Mouse (Mus musculus): Measurements from ENCODE around the gene Tmem200b. TPM values are rescaled to one million over a fixed set of nuclear protein-coding genes. Genes with fewer than 3 reads are reported as not detected.

Tmem200b gene
- 1 to 10 TPM; 1.4 to 2.3 TPM for total RNA-seq (2021)

DNA sequence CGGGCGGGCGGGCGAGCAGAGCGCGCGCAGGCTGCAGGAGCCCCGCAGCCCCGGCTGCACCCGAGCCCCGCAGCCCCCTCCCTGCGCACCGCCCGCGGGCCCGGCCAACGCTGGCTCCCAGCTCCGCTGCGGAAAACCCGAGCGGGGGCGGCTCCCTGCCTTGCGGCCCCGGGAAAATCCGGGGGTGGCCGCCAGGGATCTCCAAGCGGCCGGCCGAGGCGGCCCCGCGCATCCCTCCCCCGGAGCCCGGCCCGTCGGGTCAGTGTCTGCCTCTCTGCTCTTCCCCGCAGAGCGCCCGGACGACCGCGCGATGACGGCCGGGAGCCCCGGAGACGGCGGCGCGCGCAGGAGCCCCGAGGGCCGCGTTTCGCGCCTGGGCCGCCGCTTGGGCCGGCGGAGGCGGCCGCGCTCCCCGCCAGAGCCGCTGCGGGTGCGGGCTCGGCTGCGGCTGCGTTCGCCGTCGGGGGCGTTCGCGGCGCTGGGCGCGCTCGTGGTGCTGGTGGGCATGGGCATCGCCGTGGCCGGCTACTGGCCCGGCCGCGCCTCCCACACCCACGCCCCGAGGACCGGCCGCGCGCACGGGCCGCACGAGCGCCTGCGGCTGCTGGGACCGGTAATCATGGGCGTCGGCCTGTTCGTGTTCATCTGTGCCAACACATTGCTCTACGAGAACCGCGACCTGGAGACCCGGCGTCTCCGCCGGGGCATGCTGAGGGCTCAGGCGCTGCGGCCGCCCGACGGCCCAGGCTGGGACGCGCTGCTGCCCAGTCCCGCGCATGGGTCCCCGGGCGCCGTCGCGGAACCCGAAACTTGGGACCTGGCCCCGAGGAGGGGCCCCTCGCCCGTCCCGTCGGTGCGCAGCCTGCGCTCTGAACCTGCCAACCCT is at the start of gene Tmem200b:
Gene Tmem200b (plus strand): TSS at position 311 of the 886 bp plus-strand sequence.
- no peak for DNase-seq (ENCODE audit: extremely low spot score in 1 of 2, low spot score in 1 of 2)

DNA sequence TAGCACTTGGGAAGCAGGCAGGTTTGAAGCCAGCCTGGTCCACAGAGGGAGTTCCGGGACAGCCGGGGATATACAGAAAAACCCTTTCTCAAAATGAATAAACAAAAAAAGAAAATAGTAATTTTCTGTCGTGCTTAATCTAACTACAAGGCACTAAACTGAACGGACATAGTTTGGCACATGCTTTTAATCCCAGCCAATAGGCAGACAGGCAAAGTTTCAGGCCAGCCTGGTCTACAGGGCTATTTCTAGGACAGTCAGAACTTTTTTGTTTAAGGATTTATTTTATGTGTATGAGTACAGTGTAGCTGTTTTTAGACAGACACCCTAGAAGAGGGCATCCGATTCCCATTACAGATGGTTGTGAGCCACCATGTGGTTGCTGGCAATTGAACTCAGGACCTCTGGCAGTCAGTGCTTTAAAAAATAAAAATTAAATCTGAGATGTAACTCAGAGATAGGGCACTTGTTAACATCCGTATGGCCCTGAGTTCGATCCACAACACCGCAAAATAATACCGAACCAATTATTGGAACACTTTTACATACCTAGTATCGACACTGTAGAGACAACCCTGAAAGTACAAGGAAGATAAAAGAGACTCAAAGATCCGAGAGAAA is 48.8 kb upstream of the Tmem200b start:
- DNase-seq (ENCODE audit: extremely low spot score in 1 of 2, low spot score in 1 of 2), result no peak

DNA sequence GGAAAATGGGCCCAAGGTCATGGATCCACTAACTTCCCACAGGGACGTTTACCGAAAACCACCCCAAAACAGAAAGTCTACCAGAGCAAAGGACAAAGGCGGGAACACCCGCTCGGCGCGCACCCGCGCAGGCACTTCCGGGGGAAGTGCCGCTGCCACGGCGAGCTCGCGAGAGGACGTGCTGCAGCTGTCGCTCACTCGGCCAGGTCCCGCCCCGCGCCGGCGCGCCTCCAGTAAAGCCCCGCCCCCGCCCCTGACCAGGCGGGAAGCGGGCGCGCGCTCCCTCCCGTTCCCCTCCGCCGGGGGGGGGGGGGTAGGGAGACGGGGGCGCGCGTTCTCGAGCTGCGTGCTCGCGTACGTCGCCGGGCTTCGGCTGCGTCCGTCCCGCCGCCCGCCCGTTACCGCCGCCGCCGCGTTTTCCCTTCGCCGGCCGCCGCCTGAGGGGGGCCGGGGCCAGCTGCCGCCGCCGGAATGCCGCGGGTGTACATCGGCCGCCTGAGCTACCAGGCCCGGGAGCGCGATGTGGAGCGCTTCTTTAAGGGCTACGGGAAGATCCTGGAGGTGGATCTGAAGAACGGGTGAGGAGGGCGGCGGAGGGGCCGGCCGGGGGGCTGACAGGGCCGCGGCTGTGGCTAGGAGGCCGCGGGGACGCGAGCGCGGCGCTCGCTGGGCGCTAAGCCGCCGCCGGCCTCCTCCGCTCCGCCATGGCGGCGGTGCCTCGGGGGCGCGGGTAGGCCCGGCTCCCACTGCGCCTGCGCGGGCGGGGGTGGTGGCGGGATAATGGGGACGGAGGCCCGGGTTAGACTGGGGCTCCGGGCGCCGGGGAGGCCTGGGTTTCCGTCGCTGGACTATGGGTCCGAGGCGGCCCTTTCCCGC is 48.0 kb upstream of the Tmem200b start, which contains the start of gene Srsf4:
Gene Srsf4 (plus strand): TSS at position 325 of the 876 bp plus-strand sequence.
- peak; percentile 81 for DNase-seq (ENCODE audit: extremely low spot score in 1 of 2, low spot score in 1 of 2)

DNA sequence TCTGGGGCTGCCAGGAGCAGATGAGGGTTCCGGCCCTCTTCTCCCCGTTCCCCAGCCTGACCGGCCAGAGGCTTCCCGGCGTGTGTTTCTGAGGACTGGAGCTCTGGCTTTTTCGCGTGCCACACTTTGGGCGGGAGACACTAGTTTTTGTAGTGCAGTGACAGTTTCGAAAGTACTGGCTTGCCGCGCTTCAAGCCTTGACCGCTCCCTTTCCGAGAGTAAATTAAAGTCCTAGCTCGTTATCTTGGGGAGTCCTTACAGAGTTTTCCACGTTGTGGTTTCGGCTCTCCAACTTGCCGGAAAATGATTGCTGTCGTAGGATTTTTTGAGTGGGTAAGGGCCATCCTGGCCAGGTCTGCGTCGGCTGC is 47.4 kb upstream of the Tmem200b start:
- DNase-seq (ENCODE audit: extremely low spot score in 1 of 2, low spot score in 1 of 2), result no peak

DNA sequence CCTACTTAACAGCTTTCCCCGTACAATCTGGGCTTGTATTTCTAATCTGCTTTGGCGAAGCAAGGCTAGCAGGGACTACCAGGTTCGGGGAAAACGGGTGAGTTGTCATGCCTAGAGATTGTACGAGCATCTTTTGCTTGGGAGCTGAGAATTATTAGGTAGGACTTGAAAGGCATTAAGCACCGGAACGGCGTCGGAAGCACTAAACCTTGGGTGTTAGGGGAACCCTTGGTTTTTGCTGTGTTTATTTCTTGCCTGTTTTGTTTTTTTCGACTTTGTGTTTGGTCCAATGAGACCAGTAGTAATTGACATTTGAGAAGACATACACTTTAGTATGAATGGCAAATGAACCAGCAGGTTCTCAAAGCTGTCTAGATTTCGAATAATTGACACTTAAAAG is 47.0 kb upstream of the Tmem200b start:
- DNase-seq (ENCODE audit: extremely low spot score in 1 of 2, low spot score in 1 of 2), result no peak

DNA sequence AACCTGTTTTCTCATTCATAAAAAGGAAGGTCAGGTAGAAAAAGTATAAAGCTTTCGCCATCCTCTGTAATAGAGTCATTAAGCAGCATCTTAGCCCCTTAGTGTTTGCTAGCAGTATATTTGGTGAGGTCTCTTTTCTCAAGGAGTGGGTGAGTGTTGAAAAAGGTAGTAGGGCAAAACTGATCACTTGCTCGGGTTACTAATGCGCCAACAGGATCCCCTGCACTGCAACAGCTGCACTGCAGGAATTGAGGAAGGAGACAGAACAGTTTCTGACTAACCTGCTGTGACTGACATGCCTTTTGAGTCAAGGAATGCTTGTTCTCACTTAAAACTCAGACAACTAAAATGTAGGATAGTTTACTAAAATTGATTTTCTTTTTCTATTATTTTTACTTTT is 46.3 kb upstream of the Tmem200b start:
- DNase-seq (ENCODE audit: extremely low spot score in 1 of 2, low spot score in 1 of 2), result no peak

DNA sequence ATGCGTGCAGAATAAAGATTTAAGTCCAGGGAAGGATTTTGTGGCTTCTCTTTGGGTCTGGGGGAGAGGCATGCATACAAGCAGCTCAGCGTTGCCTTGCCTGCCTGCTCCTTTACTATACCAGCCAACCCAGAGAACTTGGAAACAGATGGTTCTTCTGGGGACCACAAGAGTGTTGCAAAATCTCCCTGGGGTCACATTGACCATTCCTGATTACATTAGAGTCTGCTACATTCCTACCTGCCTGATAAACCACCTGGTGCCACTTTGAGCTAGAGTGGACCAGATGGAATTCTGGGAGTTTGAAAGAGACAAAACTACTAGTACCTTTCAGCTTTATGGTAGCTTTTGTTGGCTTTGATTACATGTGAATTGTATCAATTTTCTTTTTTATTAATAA is 44.7 kb upstream of the Tmem200b start:
- no peak for DNase-seq (ENCODE audit: extremely low spot score in 1 of 2, low spot score in 1 of 2)

DNA sequence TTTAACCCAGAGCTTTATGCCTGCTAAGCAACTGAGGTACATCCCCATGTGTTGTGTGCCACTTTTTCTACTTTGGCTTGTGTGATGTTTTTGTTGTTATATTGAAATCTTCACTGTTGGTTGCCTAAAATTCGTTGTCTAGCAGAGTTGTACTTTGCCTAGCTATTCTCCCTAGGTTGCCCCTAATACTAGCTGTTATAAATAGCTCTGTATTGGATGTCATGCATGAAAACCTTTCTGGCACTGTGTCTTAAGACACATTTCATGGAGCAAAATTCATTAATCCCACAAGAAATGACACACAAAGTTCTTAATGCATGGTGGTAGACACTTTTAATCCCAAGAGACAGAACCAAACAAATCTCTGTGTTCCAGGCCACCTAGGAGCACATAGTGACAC is 41.9 kb upstream of the Tmem200b start:
- DNase-seq (ENCODE audit: extremely low spot score in 1 of 2, low spot score in 1 of 2), result no peak

DNA sequence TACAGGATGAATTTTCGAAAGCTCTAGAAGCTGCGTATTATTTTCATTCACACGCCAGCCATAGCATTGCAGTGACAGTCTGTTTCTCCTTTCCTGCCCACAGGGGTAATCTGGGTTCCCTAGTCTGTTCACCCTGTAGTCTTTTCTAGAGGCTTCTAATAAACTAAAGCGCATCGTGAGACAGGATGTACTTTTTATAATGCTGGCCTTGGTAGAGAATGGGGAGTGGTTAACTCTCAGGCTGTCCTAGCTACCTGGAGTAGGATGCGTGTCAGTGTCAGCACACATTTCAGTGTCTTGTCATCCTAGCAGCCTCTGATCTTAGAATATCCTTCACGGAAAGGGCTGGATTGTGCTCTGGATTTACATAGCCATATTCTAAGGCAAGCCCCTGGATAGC is 40.3 kb upstream of the Tmem200b start:
- no peak for DNase-seq (ENCODE audit: extremely low spot score in 1 of 2, low spot score in 1 of 2)

DNA sequence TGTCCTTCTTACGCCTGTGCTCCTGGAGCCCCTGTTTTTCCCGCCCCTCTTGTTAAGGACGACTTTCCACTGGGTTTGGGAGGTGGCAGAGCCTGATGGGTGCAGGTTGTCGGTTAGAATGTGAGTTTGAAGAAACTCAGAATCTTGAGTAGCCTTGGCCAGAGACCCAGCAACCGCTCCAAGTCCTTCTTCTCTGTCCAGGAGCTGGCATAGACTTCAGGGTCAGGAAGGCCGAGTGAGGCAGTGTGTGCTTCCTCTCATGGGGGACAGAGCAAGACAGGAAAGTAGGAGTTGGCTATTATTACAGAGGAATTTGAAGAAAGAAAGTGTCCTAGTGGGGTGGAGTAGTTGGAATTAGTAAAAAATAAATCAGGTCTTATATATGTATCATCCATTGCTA is 38.0 kb upstream of the Tmem200b start:
- DNase-seq (ENCODE audit: extremely low spot score in 1 of 2, low spot score in 1 of 2), result no peak

DNA sequence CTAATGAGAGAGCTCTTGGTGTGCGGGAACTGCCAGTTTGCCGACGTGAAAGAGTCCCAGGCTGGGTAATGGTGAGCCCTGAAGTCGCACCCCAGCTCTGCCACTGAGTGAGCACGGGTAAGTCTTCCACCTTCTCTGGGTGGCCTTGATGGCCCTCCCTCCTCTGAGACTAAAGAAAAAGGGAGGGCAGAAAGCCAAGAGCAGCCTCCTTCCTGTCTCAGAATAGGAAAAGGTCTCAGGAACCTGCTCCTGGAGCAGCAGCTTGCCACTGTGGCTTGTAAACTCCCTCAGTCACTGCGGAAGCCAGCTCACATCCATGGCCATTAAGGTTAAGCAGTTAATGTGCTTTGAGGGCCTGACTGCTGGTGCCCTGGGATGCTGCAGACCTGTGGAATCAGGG is 36.2 kb upstream of the Tmem200b start:
- DNase-seq (ENCODE audit: extremely low spot score in 1 of 2, low spot score in 1 of 2), result no peak

DNA sequence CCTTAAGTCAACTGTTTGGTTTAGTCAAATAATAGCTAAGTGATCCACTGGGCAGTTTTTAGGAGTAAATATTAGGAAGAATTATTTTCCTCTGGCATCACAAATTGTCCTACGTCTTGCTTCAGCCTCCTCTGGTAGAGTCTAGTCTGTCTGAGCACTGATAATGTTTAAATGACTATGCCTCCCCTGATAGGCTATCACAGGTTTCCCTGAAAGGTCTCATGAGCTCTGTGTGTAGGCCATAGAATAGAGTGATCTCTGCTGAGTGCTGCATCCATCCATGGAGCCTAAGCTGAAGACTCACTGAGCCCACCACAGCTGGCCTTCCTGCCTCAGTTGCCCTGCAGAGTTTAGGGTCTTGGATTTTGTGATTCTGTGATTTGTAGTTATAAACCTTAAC is 33.0 kb upstream of the Tmem200b start:
- DNase-seq (ENCODE audit: extremely low spot score in 1 of 2, low spot score in 1 of 2), result no peak

DNA sequence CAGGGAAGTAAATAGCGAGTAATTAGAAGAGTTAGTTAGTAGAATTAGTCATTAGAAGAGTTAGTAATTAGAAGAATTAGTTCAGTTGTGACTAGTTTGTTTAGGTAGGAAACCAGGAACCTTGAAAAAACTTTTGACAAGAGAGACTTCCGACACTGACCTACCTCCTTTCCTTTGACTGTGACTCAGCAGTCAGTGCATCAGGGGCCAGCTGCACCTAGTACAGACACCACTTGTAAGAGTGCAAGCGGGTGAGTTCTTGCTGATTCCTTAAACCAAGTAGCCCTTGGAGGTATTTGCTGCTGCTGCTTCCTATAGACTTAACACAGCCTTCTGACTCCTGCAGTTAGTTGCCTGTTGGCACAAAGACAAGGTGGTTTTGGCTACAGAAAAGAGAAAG is 30.9 kb upstream of the Tmem200b start:
- DNase-seq (ENCODE audit: extremely low spot score in 1 of 2, low spot score in 1 of 2), result no peak

DNA sequence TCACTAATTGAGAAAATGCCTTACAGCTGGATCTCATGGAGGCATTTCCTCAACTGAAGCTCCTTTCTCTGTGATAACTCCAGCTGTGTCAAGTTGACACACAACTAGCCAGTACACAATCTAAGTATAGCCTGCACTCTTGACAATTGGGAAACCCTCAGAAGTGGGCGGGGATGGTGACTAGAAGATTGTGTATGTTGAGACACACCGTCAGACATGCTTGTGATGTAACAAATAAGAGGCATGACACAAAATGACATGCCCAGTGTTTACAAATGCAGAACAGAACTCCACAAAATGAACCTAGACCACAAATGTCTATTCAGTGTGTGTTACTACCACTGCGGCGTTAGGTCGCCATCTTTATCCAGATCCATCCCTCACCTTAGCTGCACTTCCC is 24.5 kb upstream of the Tmem200b start:
- DNase-seq (ENCODE audit: extremely low spot score in 1 of 2, low spot score in 1 of 2), result no peak

DNA sequence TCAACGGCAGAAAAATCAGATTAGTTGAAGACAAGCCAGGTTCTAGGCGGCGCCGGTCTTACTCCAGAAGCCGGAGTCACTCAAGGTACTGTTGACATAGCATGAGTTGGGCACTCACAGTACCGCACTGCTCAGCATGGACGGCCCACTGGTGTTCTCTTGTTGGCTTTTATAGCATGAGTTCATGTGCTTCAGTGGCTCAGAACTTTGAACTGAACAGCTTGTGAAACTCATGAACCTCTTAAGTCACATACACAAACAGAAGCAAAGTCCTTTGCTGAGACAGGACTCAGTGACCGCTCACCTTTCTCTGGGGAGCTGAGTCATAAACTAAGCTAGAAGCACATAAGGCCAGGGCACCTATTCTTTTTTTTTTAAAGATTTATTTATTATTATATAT is 23.8 kb upstream of the Tmem200b start:
- DNase-seq (ENCODE audit: extremely low spot score in 1 of 2, low spot score in 1 of 2), result no peak

DNA sequence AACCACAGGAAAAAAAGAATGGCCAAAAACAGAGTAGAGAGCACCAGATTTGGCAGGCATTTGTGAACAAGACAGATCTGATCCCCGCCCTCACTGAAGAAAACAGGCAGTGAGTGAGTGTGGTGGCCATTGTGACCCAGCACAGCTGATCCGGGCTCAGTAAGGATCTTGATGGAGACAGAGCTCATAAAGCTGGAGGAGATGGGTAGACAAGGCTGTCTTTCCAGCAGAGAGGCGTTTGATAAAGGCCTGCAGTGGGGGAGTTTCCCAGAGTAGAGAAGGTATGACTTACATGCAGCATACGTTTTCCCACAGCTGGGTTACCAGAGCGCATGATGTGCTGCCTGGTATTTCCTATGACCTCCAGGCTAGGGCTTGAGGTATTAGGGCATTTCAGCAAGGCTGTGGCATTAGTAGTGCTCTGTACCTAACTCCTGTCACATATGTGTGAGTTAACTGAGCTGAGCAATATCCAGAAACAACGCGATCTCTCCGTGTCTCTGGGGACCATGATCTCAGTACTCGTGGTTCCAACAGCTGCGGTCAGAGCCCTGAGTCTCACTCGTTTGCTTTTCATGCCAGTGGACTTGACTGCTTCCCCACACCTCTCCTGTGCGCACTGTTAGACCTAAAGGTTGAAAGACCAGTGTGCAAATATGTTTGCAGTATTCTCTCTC is 22.9 kb upstream of the Tmem200b start:
- no peak for DNase-seq (ENCODE audit: extremely low spot score in 1 of 2, low spot score in 1 of 2)

DNA sequence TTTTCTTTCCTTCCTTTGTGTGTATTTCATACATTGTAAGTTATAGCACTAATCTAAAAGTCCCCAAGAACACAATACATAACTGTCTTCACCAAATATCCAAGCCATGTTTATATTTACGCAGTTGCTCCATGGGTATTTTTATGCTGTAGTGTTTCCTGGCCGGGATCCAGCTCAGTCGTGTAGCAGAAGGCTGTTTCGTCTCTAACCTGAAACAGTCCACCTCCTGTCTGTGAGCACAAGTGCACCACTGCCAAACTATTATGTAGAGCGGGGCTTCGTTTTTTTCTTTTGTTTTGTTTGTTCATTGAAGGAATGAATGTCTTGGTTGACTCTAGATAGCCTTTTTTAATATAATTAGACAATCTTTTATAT is 22.4 kb upstream of the Tmem200b start:
- DNase-seq (ENCODE audit: extremely low spot score in 1 of 2, low spot score in 1 of 2), result no peak

DNA sequence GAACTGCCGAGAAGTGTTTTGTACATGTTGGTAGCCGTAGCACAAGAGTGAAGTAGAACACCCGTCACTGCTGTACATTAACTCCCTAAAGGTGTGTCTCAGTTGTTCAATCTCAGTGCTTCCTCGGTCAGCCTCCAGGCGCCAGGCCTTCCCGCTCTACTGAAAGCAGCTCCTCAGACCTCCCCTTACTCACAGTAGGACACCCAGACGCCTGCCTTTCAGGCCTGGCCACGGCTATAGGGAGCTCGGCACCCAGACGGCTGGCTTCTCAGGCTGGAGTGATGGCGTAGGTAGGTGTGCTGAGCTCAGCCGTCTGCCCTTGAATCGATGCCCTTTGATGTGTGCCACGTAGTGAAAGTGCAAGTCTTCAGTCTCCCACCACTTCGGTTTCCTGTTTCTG is 20.5 kb upstream of the Tmem200b start:
- no peak for DNase-seq (ENCODE audit: extremely low spot score in 1 of 2, low spot score in 1 of 2)

DNA sequence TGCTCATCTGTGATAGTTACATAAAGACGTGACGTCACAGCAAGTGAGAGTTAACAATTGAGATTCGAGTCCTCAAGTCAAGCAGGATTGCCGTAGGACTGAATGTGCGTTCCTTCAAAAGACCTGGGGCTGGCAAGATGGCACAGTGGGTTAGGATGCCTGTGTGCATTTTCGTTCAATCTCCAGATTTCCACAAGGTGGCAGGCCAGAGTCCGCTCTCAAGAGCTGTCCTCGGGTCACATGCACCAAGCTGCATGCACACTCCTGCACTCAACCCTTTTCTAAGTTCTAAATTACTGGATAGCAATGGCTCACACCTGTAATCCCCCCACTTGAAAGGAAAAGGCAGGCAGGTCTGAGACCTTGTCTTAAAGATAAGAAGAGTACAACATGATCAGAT is 17.1 kb upstream of the Tmem200b start:
- no peak for DNase-seq (ENCODE audit: extremely low spot score in 1 of 2, low spot score in 1 of 2)

DNA sequence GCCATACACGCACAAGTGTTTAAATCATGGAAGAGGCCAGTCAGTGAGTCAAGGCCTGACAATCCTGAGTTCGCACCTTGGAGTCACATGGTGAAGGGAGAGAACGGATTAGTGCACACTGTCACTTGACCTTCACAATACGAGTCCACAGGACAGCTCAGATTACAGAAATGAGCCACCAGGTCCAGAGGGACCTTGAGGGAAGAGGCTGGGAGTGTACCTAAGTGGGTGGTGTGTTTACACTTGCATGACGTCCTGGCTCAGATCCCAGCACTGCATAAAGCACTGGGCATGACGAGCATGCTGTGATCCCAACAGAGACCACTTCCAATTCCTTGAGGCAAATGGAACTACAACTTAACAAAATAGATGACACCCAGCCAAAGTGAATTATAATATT is 15.1 kb upstream of the Tmem200b start:
- no peak for DNase-seq (ENCODE audit: extremely low spot score in 1 of 2, low spot score in 1 of 2)

DNA sequence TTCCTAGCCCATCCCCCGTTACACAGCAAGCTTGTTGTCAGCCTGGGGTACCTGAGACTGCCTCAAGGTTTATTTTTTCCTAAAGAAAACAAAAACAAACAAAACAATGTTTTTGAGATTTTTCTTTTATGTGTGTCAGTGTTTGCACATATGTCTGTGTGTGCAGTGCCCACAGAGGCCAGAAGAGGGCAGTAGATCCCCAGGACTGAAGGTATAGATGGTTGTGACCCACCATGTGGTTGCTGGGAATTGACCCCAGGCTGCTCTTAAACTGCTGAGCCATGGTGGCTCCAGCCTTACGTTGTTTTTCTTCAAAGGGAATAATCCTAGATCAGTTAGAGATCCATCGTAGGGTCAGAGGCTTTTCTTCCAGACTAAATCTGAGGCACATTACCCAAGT is 13.7 kb upstream of the Tmem200b start:
- DNase-seq (ENCODE audit: extremely low spot score in 1 of 2, low spot score in 1 of 2), result no peak
